Mouse (Mus musculus) heart, adult 9 months (tissue): ENCODE measurements around the gene Gnat2.

ENCODE experiments used
- DNase-seq, 2 experiments: peaks; one replicate each; pipeline ENCODE4 v3.0.0; 2022; ENCODE audit warnings: low spot score in 2 of 2

The Gnat2 gene

GRCm38 (mm10) chr3:108117465-108117864, 24.9 kb downstream of the Gnat2 start:
- no peak for DNase-seq

- no peak for DNase-seq
Measured at GRCm38 (mm10) chr3:108121101-108121500, 28.5 kb downstream of the Gnat2 start.

DNA sequence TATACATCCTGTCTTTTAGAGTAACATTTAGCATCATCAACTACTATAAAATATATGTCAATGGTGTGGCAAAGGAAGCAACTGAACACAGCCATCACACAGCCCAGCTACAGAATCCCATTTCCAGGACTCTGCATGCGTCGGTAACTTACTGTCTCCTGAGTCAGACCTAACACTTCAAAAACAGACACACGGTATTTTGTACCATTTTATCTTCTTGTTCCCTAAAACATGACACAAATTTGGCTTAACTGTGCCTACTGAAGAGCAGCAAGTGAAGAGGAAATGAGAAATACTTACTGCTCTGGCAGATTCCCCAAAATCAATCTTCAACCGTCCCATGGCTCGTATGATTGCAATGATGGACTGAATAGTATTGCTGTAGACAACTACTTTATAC, 30.7 kb downstream of the Gnat2 start:
- no peak for DNase-seq

GRCm38 (mm10) chr3:108124131-108124530, 31.5 kb downstream of the Gnat2 start:
- DNase-seq = no peak

DNA sequence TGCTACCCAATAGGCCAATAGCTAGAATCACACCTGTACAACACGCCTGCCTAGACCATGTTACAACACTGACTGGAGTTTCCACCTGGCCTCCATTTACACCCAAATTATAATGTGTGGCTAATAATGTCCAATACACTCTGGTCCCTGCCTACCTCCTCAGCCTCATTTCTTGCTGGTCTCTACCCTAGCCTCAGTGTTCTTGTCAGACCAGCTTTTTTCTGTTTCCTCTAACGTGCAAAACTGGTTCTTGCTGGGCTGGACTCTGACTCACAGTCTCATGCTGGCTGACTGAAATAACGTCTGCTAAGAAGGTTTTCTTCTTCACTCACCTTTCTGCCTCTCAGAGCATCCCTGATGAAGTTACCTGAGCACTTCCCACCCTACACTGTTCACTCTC, 33.7 kb downstream of the Gnat2 start:
- no peak for DNase-seq

GRCm38 (mm10) chr3:108128520-108128919, 35.9 kb downstream of the Gnat2 start:
- DNase-seq = no peak

- no peak for DNase-seq
Measured at GRCm38 (mm10) chr3:108129367-108129766, 36.8 kb downstream of the Gnat2 start.

- DNase-seq = no peak
Measured at GRCm38 (mm10) chr3:108129804-108130203, 37.2 kb downstream of the Gnat2 start.

GRCm38 (mm10) chr3:108131216-108131615, 38.6 kb downstream of the Gnat2 start:
- DNase-seq = no peak

GRCm38 (mm10) chr3:108131821-108132220, 39.2 kb downstream of the Gnat2 start:
- DNase-seq = no peak

GRCm38 (mm10) chr3:108132484-108132883, 39.9 kb downstream of the Gnat2 start:
- no peak for DNase-seq

DNA sequence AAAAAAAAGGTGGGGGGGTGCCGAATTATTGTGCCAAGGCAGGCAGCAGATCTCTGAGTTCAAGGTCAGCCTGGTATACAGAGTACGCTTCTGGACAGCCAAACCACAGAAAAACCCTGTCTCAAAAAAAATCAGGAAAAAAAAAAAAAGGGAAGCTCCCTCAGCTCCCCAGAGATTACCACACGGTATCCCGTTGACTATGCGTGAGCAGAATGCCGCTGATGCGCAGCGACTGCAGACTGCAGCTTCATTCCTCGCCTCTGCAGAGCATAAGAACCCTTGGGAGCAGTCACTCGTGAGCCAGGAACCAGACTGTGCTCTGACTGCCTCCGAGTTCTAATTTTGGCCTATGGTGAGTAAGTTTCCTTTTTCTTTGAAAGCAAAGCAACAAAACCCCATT, 42.1 kb downstream of the Gnat2 start:
- DNase-seq = peak in 1 of 2 experiments; percentile 21

DNA sequence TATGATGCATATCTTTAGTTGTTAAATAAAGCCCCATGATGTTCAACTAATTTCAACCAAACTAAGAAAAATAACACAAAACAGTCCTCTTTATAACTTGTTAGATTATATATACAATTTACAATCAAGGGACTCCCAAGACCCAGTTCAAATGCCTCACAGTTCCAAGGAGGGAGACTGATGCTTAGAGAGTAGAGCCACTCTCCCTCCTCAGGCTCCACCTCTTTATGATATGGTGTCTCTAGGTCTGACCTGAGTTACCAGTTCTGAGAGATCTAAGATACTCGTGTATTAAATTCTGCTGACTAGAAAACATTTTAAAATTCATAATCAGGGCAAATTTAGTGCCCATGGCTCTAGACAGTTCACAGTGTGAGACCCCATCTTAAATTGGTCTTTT, 46.5 kb downstream of the Gnat2 start:
- no peak for DNase-seq

DNA sequence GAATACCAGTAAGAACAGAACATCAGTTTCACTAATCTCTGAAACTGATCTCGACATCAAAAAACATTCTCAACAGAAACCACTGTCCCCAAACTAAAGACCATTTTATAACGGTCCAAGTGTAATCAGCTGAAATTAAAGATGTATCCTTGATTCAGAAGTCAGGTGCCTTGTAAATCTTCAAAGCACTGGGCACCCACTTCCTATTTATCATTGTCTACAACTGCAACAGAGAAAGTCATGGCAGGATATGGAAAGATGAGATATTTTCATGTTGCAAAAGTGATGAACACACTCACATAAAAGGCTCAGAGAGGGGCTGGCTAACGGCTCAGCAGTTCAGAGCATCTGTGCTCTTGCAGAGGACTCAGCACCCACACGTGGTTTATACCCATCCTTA, 48.2 kb downstream of the Gnat2 start:
- no peak for DNase-seq

- peak; percentile 92 for DNase-seq
Measured at GRCm38 (mm10) chr3:108145534-108146445, 53.2 kb downstream of the Gnat2 start, which contains the start of gene Gnai3. TSS of gene Gnai3 (minus strand) at chr3:108146146.

DNA sequence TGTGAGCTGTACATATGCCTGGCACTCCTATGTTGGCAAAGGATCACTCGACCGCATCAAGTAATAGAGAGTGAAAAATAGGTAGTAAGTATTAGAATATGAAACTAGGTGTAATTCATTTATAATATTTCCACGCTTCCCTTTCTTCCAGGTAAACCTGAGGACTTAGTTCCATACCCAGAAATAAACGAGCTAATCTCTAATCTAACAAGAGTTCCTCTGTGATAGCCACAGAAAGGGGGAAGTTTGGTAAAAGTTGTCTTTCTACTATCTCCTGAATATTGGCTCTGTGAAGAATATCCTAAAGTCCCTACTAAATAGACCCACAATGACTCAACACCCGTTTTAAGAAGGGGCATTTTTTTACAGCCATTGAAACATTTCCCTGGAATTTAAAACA, 54.1 kb downstream of the Gnat2 start:
- DNase-seq = no peak

DNA sequence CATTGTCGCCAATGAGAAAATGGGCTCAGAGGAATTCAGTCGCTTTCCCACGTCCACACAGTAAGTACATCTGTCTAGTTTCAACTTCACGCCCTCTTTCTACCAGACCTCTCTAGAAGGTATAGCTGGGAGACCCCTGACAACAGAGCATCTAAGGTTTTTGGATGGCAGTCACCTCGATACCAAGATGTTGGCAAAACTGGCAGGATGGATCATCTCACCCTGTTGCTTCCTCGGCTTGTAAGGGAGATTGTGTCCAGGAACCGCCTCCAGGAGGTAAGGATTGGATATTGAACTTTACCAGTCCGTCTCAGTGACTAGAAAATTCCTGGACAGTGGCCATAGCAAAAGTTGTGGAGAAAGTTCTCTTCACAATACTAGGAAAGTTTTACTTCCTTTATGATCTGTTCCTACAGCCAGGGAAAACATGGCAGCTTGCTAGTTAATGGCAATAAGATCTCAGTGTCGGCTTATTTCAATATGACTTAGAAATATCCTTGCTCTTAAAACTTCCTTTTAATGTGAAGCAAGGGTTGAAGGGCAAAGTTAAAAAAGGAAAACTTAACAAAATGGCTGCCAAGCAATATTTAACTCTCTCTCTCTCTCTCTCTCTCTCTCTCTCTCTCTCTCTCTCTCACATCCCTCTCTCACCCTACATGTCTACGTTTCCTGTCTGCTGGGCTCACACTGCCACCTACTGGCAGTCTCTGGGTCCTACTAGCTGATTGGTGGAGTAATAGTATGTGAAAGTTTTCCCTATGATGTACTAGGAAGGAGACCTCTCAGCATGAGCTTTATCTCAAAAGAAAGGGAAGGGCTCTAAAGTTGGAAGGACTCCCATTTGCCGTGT, 55.0 kb downstream of the Gnat2 start:
- DNase-seq = peak; percentile 73 to 88
